Mouse (Mus musculus) liver, embryonic 11.5 days (tissue): ENCODE results near the gene Idi1. TPM values are rescaled to one million over a fixed set of nuclear protein-coding genes. Genes with fewer than 3 reads are reported as not detected.
"Not testable (repeated sequence)": the region's sequence is repeated elsewhere in the genome, so short reads cannot be mapped to it uniquely, and the experiment has no call there.

Experiments used
- ATAC-seq: fragments of 200-750 bp; cut with Nextera tagmentation; replicated peaks from 2 replicates; pipeline ENCODE4 v1.8.0; 2017; ENCODE audit warnings: moderate number of reproducible peaks, mild to moderate bottlenecking, moderate TSS enrichment, moderate library complexity; ENCODE audit not compliant: low FRiP score
- DNase-seq: peaks from one replicate; pipeline ENCODE4 v3.0.0-alpha.2; 2017; ENCODE audit warnings: low spot score
- H3K27ac ChIP-seq: fragments of 300-500 bp; sonication (generic); 2 replicates; pipeline ENCODE4 v1.5.1; 2014; ENCODE audit warnings: mild to moderate bottlenecking, low read depth, low read length, control low read depth
- H3K27me3 ChIP-seq: fragments of 300-500 bp; sonication (generic); replicated peaks from 2 replicates; pipeline ENCODE4 v1.6.1; 2014; ENCODE audit warnings: low read length, mixed read lengths; ENCODE audit not compliant: control insufficient read depth, insufficient read depth
- H3K36me3 ChIP-seq: fragments of 300-500 bp; sonication (generic); 2 replicates; pipeline ENCODE4 v1.6.1; 2014; ENCODE audit warnings: mild to moderate bottlenecking, low read length, moderate library complexity, mixed read lengths; ENCODE audit not compliant: control insufficient read depth, insufficient read depth
- H3K4me1 ChIP-seq: fragments of 300-500 bp; sonication (generic); replicated peaks from 2 replicates; pipeline ENCODE4 v1.6.1; 2014; ENCODE audit warnings: low read length, mixed read lengths; ENCODE audit not compliant: control insufficient read depth, insufficient read depth
- H3K4me2 ChIP-seq: fragments of 300-500 bp; sonication (generic); 2 replicates; pipeline ENCODE4 v1.6.1; 2014; ENCODE audit warnings: mild to moderate bottlenecking, control low read depth, moderate library complexity
- H3K4me3 ChIP-seq: fragments of 300-500 bp; sonication (generic); 2 replicates; pipeline ENCODE4 v1.5.1; 2014; ENCODE audit warnings: low read depth, low read length, control low read depth
- H3K9ac ChIP-seq: fragments of 300-500 bp; sonication (generic); 2 replicates; pipeline ENCODE4 v1.6.1; 2014; ENCODE audit warnings: low read depth, low read length, control low read depth
- H3K9me3 ChIP-seq: fragments of 300-500 bp; sonication (generic); 2 replicates; pipeline ENCODE4 v1.6.1; 2016; ENCODE audit warnings: low read length, inconsistent platforms, mixed read lengths; ENCODE audit not compliant: control insufficient read depth
- WGBS: fragments of 180-500 bp; shearing (Covaris S2); extraction: QIAGEN DNeasy Blood & Tissue Kit; methylation state at CpG from one replicate; pipeline ENCODE4 v1.1.7; 2014; 5-methylcytosine and 5-hydroxymethylcytosine counted together
- polyA plus RNA-seq: library from polyadenylated mRNA; unstranded; fragments of >200 nt; fragmentation: Nextera tagmentation; extraction: Ambion mirVana; gene quantifications from 2 replicates; pipeline ENCODE4 v1.2.1, GENCODE M21; 2014

Gene Idi1
- 91.0 and 108 TPM in 2 replicates for polyA plus RNA-seq

DNA sequence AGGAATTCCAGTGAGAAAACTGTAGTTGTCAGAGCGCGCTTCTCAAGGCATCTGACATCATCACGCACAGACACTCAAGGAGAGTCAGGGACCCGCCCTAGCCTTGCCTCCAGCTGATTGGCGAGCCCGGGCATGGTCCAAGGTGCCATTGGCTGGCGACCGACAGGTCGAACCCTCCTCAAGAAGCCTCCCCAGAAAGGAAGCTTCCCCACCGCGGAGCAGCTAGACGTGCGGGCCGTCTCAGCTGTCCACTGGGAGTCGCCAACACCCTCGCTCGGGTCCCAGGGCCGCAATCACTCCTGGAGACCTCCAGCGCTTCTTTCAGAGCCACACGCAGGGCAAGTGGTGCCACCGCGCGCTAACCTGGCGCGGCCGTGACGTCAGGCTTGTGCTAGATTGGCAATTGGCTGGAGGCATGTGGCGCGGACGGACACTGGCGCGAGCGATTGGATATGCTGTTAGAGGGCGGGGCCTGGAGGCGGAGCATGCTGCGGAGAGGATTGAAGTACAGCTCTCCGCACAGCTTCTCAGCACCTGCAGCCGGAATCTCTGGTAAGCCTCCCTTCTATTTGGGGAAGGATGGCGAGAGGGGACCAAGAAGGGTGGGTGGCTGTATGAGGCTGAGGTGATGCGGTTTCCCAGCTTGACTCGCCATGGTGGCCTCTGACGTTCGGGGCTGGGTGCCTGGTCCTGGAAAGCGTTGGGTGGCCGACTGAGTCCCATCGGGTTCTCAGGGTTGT is at the start of gene Idi1:
TSS of gene Idi1 (plus strand) at position 57 of the 740 bp plus-strand sequence.
- peak; percentile 99 for ATAC-seq

GRCm38 (mm10) chr13:8838394-8838793 is 46.9 kb upstream of the Idi1 start:
- no peak overlapping the region for H3K4me2 ChIP-seq
- H3K27ac ChIP-seq = no peak overlapping the region
- ATAC-seq = no peak
- no peak overlapping the region for H3K9ac ChIP-seq
- DNase-seq = no peak
- H3K36me3 ChIP-seq = peaks cover 33% of the 10 kb centered on the region
- H3K4me3 ChIP-seq = no peak overlapping the region
- no peaks in the 10 kb centered on the region for H3K4me1 ChIP-seq
- 77% methylated on average over 3 of the region's 3 CpGs for WGBS
- H3K27me3 ChIP-seq = no peaks in the 10 kb centered on the region
- H3K9me3 ChIP-seq = no peaks in the 10 kb centered on the region

More for the DNA sequence above, at the start of gene Idi1:
- Histone ChIP-seq H3K27me3 (no peaks in the 10 kb centered on the region), H3K4me3 (peak within 1 kb of the TSS; percentile 79), H3K9me3 (no peaks in the 10 kb centered on the region), H3K9ac (peak within 1 kb of the TSS; percentile 81), H3K4me1 (peaks cover 6% of the 10 kb centered on the region), H3K27ac (peak within 1 kb of the TSS; percentile 84), H3K4me2 (peak within 1 kb of the TSS; percentile 85), H3K36me3 (peaks cover 14% of the 10 kb centered on the region; the same call in 1 of the 2 replicates)
- DNase-seq = peak; percentile 99
- WGBS = under 1% methylated on average over 46 of the region's 46 CpGs

DNA sequence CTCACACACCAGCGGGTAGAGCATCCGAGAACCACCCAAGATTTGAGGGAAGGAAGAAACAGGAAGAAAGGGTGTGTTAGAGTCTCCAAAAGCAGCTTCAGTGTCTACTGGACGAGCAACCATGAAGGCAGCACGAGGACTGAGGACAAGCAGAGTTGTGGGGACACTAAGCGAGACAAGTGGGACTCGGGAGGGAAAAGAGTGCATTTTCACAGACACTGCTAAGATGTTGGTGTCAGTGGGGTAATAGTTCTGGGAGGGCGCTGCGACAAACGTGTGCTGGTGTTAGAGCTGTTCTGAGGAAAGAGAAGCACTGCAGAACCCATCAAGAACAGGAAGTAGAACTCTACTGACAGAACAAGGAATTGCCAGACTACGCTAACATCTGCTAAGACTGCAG is 46.2 kb upstream of the Idi1 start:
- Histone ChIP-seq H3K27ac (peak overlapping the region; percentile 38; the same call in 1 of the 2 replicates), H3K4me2 (no peak overlapping the region), H3K4me3 (no peak overlapping the region), H3K4me1 (no peaks in the 10 kb centered on the region), H3K27me3 (no peaks in the 10 kb centered on the region), H3K9ac (no peak overlapping the region), H3K9me3 (no peaks in the 10 kb centered on the region), H3K36me3 (peaks cover 27% of the 10 kb centered on the region)
- ATAC-seq (no peak), DNase-seq (no peak)
- WGBS = 81% methylated on average over 10 of the region's 10 CpGs

- WGBS = 72% methylated on average over 6 of the region's 6 CpGs
- H3K9me3 ChIP-seq = no peaks in the 10 kb centered on the region
- H3K27me3 ChIP-seq = no peaks in the 10 kb centered on the region
- H3K4me1 ChIP-seq = no peaks in the 10 kb centered on the region
- ATAC-seq (no peak), DNase-seq (no peak)
- no peak overlapping the region; the same call in 1 of the 2 replicates for H3K9ac ChIP-seq
- no peak overlapping the region for H3K4me2 ChIP-seq
- H3K36me3 ChIP-seq = peaks cover 19% of the 10 kb centered on the region; the same call in 1 of the 2 replicates
- H3K4me3 ChIP-seq = no peak overlapping the region
- H3K27ac ChIP-seq = peak overlapping the region; percentile 38; the same call in 1 of the 2 replicates
Measured at GRCm38 (mm10) chr13:8839937-8840336, 45.4 kb upstream of the Idi1 start.

DNA sequence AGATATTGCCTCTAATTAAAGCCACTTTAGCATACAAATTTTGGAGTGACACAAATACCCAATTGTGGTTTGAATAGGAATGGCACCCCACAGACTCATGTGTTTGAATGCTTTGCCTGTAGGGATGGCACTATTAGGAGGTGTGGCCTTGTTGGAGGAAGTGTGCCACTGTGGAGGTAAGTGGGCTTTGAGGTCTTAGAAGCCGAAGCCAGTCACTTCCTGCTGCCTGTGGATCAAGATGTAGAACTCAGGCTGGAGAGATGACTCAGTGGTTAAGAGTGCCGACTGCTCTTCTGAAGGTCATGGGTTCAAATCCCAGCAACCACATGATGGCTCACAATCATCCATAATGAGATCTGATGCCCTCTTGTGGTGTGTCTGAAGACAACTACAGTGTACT is 44.4 kb upstream of the Idi1 start:
- ATAC-seq (no peak), DNase-seq (no peak)
- no peaks in the 10 kb centered on the region for H3K9me3 ChIP-seq
- no peak overlapping the region for H3K4me3 ChIP-seq
- H3K27ac ChIP-seq = no peak overlapping the region
- H3K4me2 ChIP-seq = no peak overlapping the region
- WGBS = 68% methylated on average over 2 of the region's 2 CpGs
- no peak overlapping the region for H3K9ac ChIP-seq
- H3K4me1 ChIP-seq = no peaks in the 10 kb centered on the region
- no peaks in the 10 kb centered on the region for H3K27me3 ChIP-seq
- H3K36me3 ChIP-seq = peaks cover 16% of the 10 kb centered on the region

DNA sequence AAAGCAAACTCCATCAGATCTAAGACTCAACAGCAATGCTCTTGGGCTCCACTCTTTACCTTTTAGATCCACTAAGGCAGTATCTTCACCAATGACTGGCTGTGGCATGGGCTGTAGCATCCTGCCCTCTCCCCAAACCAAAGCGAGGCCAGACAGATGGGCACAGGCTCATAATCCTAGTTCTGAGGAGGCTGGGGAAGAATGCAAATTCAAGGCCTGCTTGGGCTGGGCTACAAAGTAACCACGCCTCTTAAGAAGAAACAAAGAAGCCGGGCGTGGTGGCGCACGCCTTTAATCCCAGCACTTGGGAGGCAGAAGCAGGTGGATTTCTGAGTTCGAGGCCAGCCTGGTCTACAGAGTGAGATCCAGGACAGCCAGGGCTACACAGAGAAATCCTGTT is 43.5 kb upstream of the Idi1 start:
- not testable (repeated sequence) for DNase-seq
- H3K36me3 ChIP-seq = peaks cover 18% of the 10 kb centered on the region

GRCm38 (mm10) chr13:8842273-8842672 is 43.0 kb upstream of the Idi1 start:
- no peak overlapping the region for H3K4me3 ChIP-seq
- ATAC-seq = no peak
- no peak for DNase-seq
- H3K27ac ChIP-seq = no peak overlapping the region
- whole genome bisulfite sequencing = 65% methylated on average over 3 of the region's 3 CpGs
- H3K4me1 ChIP-seq = no peaks in the 10 kb centered on the region
- no peak overlapping the region for H3K4me2 ChIP-seq
- H3K9ac ChIP-seq = no peak overlapping the region
- H3K9me3 ChIP-seq = no peaks in the 10 kb centered on the region
- peaks cover 18% of the 10 kb centered on the region for H3K36me3 ChIP-seq
- no peaks in the 10 kb centered on the region for H3K27me3 ChIP-seq

More for the DNA sequence above, 43.5 kb upstream of the Idi1 start:
- H3K27ac ChIP-seq, H3K4me1 ChIP-seq, H3K9me3 ChIP-seq, H3K4me2 ChIP-seq, H3K9ac ChIP-seq, H3K4me3 ChIP-seq, H3K27me3 ChIP-seq, ATAC-seq: not testable (repeated sequence)
- 89% methylated on average over 7 of the region's 7 CpGs for WGBS

GRCm38 (mm10) chr13:8847702-8848101 is 37.6 kb upstream of the Idi1 start:
- no peak for DNase-seq
- H3K36me3 ChIP-seq = peaks cover 13% of the 10 kb centered on the region
- WGBS = 41% methylated on average over 2 of the region's 2 CpGs

GRCm38 (mm10) chr13:8849311-8849710 is 36.0 kb upstream of the Idi1 start:
- ATAC-seq = peak; percentile 93

More at GRCm38 (mm10) chr13:8847702-8848101, 37.6 kb upstream of the Idi1 start:
- no peaks in the 10 kb centered on the region for H3K9me3 ChIP-seq
- peaks cover 7% of the 10 kb centered on the region; the same call in 1 of the 2 replicates for H3K4me1 ChIP-seq
- H3K9ac ChIP-seq = no peak overlapping the region
- no peak overlapping the region for H3K4me3 ChIP-seq
- ATAC-seq = no peak
- H3K4me2 ChIP-seq = no peak overlapping the region
- H3K27me3 ChIP-seq = no peaks in the 10 kb centered on the region
- H3K27ac ChIP-seq = no peak overlapping the region

More at GRCm38 (mm10) chr13:8849311-8849710, 36.0 kb upstream of the Idi1 start:
- H3K9me3 ChIP-seq = no peaks in the 10 kb centered on the region
- WGBS = 31% methylated on average over 1 of the region's 1 CpGs
- no peak overlapping the region for H3K9ac ChIP-seq
- no peak overlapping the region for H3K27ac ChIP-seq
- no peak for DNase-seq
- H3K4me1 ChIP-seq = peaks cover 7% of the 10 kb centered on the region; the same call in 1 of the 2 replicates
- no peaks in the 10 kb centered on the region for H3K27me3 ChIP-seq
- no peak overlapping the region for H3K4me2 ChIP-seq
- no peak overlapping the region for H3K4me3 ChIP-seq
- peaks cover 16% of the 10 kb centered on the region for H3K36me3 ChIP-seq
